Mouse (Mus musculus) spleen, adult 2 months (tissue): ENCODE measurements around the gene Gm4303.
"Not testable (repeated sequence)": the region's sequence is repeated elsewhere in the genome, so short reads cannot be mapped to it uniquely, and the experiment has no call there.

Experiments
- CTCF ChIP-seq: fragments of 200-500 bp; IDR thresholded peaks from 2 replicates; pipeline ENCODE4 v1.5.1; 2011; ENCODE audit warnings: mild to moderate bottlenecking, inconsistent platforms; ENCODE audit not compliant: insufficient read depth, insufficient read length, insufficient replicate concordance; ENCODE audit errors: extremely low read depth
- POLR2A ChIP-seq: fragments of 200-500 bp; IDR thresholded peaks from 2 replicates; pipeline ENCODE4 v1.6.1; 2011; ENCODE audit warnings: low read depth, low read length, inconsistent platforms

DNA sequence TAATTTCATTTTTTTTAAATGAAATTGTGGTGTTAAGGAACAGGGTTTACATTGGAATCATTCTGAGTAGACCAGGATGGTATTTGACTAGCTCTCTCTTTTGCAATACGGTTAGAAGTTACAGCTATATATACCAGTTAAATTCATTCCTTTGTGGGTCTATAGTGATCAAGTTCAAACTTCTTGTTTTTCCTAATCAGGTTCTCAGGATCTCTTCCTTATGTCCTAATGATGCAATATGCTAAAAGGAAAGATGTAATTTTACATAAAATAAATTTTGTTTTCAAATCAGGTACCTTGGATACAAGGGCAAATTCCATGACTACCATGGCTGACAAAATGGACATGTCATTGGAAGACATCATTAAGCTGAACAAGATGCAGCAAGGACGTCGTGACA, 15.3 kb downstream of the Gm4303 start, which contains the start of gene Gm4307:
- TF ChIP-seq CTCF, POLR2A: not testable (repeated sequence)
